Mouse (Mus musculus) G1E (cell line): Measurements from ENCODE around the gene Hdc.

Experiments used
- CTCF ChIP-seq: IDR thresholded peaks from 2 replicates; pipeline ENCODE4 v1.5.1; 2012; ENCODE audit warnings: low read depth, low read length, inconsistent platforms, mixed read lengths
- GATA2 ChIP-seq: IDR thresholded peaks from 2 replicates; pipeline ENCODE4 v1.6.1; 2012; ENCODE audit warnings: low read depth, low read length, inconsistent platforms, borderline replicate concordance

DNA sequence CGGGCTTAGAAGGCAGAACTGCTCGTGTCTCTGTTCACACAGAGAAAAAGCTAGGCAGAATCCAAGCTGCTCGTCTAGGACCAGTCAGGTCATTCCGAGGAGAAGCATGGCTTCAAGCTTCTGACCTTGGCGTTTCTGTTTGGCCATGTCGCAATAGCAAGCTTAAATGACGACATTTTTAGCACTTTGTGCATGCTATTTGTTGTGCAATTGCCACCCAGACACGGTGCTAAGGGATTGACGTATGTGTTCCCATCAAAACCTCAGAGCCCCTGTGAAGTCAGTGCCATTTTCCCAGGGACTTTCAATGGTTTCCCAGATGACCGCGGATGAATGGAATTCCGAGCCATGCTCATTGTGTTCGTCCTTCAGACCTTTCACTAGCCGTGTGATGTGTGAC lies 18.6 kb downstream of the Hdc start:
- TF ChIP-seq CTCF (no peak), GATA2 (no peak)
